Mouse (Mus musculus): ENCODE data around the gene Abca2.

Abca2 gene

DNA sequence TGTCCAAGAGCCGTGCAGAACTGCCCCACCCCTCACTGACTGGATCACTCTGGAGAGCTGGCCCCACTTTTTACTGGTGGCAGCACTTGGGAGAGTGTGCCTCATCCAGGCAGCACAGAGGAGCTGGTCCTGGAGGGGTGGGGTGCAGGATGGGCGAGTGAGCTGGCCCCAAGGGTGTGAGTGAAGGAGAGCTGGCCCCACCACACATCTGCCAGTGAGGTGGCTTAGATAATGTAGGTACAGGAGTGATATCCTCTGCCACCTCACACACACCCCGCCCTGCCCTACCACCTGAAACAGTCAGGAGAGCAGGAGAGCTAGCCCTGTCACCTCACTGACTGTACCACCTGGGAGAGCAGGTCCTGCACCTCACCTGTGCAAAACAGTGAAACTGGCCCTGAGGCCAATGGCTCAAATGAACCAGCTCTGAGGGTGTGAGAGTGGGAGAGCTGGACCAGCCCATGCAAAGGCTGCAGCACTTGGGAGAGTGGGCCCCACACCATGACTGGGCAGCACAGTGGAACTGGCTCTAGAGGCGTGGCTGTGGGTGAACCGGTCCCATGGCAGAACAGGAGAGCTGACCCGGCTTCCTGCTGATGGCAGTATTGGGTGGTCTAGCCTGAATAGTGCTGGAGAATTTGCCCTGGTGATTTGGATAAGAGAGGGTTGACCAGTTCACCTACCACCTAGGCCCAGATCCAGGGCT lies 59.6 kb downstream of the Abca2 start:
- in situ Hi-C loops (cut with MboI, MseI): no loop called here

DNA sequence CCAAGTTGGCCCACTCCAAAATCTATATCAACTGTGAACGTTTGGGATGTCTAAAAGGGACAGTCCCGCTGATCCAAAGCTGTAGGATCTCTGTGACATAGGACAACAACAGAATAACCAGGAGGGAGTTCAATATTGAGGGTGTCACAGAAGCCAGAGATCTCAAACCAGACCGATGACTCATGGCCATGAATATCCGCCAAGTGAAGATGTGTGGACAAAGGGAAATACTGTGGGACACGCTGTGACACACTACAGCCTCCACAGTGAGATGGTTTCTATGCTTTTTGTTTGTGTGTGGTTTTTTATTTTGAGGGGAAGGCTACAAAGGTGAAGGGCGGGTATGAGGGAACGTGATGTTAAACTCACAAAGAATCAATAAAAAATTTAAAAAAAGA lies 60.2 kb downstream of the Abca2 start:
- in situ Hi-C loops (cut with MboI, MseI): no loop called here

DNA sequence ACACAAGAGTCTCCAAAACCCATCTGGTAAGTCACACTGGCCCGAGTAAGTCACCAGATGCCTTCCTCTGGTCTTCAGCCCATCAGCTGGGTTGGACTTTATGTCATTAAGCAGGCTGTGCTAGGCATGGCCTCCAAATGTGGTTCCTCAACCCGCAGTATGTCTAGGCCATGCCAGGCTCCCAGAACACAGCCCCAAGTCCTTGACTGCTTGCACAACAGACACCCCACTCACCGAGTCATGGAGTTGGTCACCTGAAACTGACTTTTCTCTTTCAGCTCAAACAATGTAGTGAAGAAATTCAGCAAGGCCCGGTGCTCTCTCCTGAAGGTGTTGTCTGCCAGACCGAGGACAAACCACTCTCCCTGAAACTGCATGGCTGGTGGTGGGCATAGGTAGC lies 64.5 kb downstream of the Abca2 start:
- in situ Hi-C loops (cut with MboI, MseI): no loop called here

DNA sequence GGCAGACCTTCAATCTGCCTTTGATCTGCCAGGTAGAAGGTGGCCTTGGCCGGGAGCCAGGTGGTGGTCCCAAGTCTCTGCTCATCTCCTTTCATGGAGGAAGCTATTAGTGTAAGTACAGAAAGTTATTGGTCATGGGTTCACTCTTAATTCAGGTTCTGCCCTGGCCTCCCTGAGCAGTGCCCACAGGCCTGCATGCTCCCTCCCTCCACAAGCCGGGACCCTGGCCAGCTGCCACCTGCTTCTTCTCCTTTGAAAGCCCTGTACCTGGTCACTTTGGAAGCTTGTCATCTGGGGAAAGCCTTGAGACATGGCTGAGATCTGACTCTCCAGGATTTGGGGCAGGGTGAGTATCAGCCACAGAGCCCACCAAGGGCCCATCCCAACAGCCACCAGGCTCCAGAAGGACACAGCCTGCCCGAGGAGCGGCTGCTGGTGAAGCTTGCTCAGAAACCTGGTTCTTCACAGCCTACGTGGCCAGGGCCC lies 65.0 kb downstream of the Abca2 start, which contains the start of gene Lcn12:
Lcn12 (minus strand) TSS at position 436 of the 486 bp plus-strand sequence.
- in situ Hi-C loops (cut with MboI, MseI): no loop called here

DNA sequence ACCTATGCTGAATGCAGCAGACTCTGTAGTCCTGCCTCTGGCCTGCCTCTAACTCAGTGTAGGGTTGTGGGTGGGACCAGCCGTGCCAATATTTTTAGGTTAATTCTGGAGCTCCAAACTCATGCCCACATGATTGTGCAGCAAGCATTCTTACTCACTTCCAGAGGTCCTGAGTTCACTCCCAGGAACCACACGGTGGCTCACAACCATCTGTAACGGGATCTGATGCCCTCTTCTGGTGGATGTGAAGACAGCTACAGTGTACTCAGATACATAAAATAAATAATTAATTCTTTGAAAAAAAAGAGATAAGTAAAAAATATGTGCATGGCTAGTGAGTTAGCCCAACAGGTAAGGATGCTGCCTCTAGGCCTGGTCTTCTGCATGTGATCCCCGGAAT lies 68.0 kb downstream of the Abca2 start:
- in situ Hi-C loops (cut with MboI, MseI): no loop called here
